Mouse (Mus musculus): ENCODE data around the gene Lrrc2. TPM values are rescaled to one million over a fixed set of nuclear protein-coding genes. Genes with fewer than 3 reads are reported as not detected.
A peak's percentile ranks its signal among the peaks of the same experiment; 100 is the strongest.

Lrrc2 gene
- total and polyA plus RNA-seq, 2 experiments from 2014 or later: 11.4 to 14.6 TPM

- Histone ChIP-seq H3K4me2 (ENCODE audit: low read depth, low read length) (no peak overlapping the region), H3K36me3 (replicated peaks; ENCODE audit: control insufficient read depth, insufficient read depth, low read length) (no peaks in the 10 kb centered on the region), H3K4me1 (ENCODE audit: control insufficient read depth, insufficient read depth) (peaks cover 11% of the 10 kb centered on the region), H3K27me3 (ENCODE audit: control insufficient read depth, insufficient read depth, low read length) (peaks cover 11% of the 10 kb centered on the region), H3K9ac (replicated peaks; ENCODE audit: low read depth, low read length) (no peak overlapping the region), H3K4me3 (ENCODE audit: low read depth, low read length) (no peak overlapping the region), H3K27ac (ENCODE audit: low read depth) (no peak overlapping the region), H3K9me3 (replicated peaks; ENCODE audit: control insufficient read depth, low read length) (no peaks in the 10 kb centered on the region)
- no peak for TF ChIP-seq CTCF (IDR thresholded peaks at IDR 0.05; ENCODE audit: low read depth)
- no peak for TF ChIP-seq EP300 (IDR thresholded peaks at IDR 0.05; ENCODE audit: low read depth)
- no peak for DNase-seq (ENCODE audit: low spot score)
- no peak for ATAC-seq (ENCODE audit: insufficient read depth, low read depth)
- whole genome bisulfite sequencing: 48% methylated on average over 8 of the region's 8 CpGs
Observed at GRCm38 (mm10) chr9:110948813-110949310, 2.5 kb upstream of the Lrrc2 start.

GRCm38 (mm10) chr9:110950109-110950508 lies 1.2 kb upstream of the Lrrc2 start:
- WGBS: 99% methylated on average over 3 of the region's 3 CpGs
- TF ChIP-seq CTCF (IDR thresholded peaks at IDR 0.05; ENCODE audit: low read depth) (no peak), EP300 (IDR thresholded peaks at IDR 0.05; ENCODE audit: low read depth) (no peak)
- H3K4me1 ChIP-seq (ENCODE audit: control insufficient read depth, insufficient read depth): peaks cover 11% of the 10 kb centered on the region

DNA sequence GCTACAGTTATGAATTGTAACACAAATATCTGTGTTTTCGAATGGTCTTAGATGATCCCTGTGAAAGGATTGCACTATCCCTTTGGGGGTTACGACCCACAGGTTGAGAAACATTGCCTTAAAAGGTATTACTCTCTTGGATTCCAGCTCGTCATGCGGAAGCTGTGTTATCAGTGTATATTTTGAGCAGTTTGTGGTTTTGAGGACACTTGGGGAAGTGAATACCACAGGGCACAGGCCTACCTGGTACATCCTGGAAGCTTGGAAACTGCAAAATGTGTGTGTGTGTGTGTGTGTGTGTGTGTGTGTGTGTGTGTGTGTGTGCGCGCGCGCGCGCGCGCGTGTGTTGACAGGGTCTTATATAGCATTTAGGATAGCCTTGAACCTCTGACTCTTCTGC lies 521 bp downstream of the Lrrc2 start:
- TF ChIP-seq EP300 (IDR thresholded peaks at IDR 0.05; ENCODE audit: low read depth) (no peak), CTCF (IDR thresholded peaks at IDR 0.05; ENCODE audit: low read depth) (no peak)
- no peaks in the 10 kb centered on the region for H3K36me3 ChIP-seq (replicated peaks; ENCODE audit: control insufficient read depth, insufficient read depth, low read length)
- H3K4me2 ChIP-seq (ENCODE audit: low read depth, low read length): no peak overlapping the region
- H3K9me3 ChIP-seq (replicated peaks; ENCODE audit: control insufficient read depth, low read length): no peaks in the 10 kb centered on the region
- 83% methylated on average over 13 of the region's 13 CpGs for WGBS
- DNase-seq (ENCODE audit: low spot score): no peak
- peaks cover 18% of the 10 kb centered on the region for H3K4me1 ChIP-seq (ENCODE audit: control insufficient read depth, insufficient read depth)
- no peaks in the 10 kb centered on the region for H3K27me3 ChIP-seq (ENCODE audit: control insufficient read depth, insufficient read depth, low read length)
- H3K9ac ChIP-seq (replicated peaks; ENCODE audit: low read depth, low read length): no peak overlapping the region
- no peak overlapping the region for H3K4me3 ChIP-seq (ENCODE audit: low read depth, low read length)
- H3K27ac ChIP-seq (ENCODE audit: low read depth): peak overlapping the region; percentile 86
- ATAC-seq (ENCODE audit: insufficient read depth, low read depth): no peak

More at GRCm38 (mm10) chr9:110950109-110950508, 1.2 kb upstream of the Lrrc2 start:
- Histone ChIP-seq H3K4me2 (ENCODE audit: low read depth, low read length) (no peak overlapping the region), H3K27ac (ENCODE audit: low read depth) (no peak overlapping the region), H3K4me3 (ENCODE audit: low read depth, low read length) (no peak overlapping the region), H3K36me3 (replicated peaks; ENCODE audit: control insufficient read depth, insufficient read depth, low read length) (no peaks in the 10 kb centered on the region), H3K27me3 (ENCODE audit: control insufficient read depth, insufficient read depth, low read length) (peaks cover 8% of the 10 kb centered on the region), H3K9me3 (replicated peaks; ENCODE audit: control insufficient read depth, low read length) (no peaks in the 10 kb centered on the region), H3K9ac (replicated peaks; ENCODE audit: low read depth, low read length) (no peak overlapping the region)
- DNase-seq (ENCODE audit: low spot score) (no peak), ATAC-seq (ENCODE audit: insufficient read depth, low read depth) (no peak)

DNA sequence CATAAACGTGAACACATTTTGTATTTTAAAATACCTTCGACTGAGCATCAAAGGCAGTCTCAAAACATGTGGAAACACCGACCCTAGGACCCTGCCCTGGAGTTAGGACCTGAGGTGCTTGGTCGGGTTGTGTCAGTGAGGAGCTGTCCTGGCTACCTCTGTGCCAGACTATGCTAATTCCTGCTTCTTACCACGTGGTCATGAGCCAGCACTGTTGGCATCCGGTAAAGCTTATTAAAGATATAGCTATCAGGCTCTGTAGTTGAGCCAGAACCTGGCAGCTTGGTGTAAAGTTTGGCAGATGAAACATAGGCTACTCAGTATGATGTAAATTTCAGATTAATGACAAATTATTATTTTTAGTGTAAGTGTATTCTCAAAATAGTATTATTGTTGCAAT lies 1.1 kb downstream of the Lrrc2 start:
- Histone ChIP-seq H3K27me3 (ENCODE audit: control insufficient read depth, insufficient read depth, low read length) (no peaks in the 10 kb centered on the region), H3K27ac (ENCODE audit: low read depth) (peak overlapping the region; percentile 86), H3K36me3 (replicated peaks; ENCODE audit: control insufficient read depth, insufficient read depth, low read length) (no peaks in the 10 kb centered on the region; the same call in 1 of the 2 replicates)

DNA sequence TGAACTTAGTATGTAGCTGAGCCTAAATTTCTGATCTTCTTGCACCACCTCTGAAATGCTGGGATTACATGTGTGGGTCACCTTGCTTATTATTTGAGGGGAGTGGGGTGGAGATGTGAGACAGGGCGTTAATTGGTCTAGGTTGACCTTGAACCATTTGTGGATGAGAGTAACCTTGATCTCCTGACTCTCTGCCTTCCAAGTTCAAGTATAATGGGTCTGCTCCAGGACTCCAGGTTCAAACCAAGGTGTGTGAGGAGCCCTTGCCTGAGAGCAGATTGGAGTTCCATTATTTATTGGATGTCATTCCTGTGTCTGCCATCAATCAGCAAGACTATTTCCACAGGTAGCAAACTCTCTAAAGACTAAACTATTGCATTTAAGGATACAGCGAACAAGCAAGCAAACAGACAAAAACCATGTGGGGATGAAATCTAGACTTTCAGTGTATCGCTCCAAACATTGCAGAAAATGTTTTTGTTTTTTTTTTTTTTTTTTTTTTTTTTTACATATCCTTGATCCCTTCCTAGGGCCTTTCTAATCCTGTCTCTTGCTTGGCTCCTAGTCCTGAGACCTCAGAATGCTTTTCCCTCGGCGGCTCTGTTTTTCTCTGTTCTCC lies 1.7 kb downstream of the Lrrc2 start:
- H3K4me1 ChIP-seq (ENCODE audit: control insufficient read depth, insufficient read depth): peaks cover 18% of the 10 kb centered on the region
- DNase-seq (ENCODE audit: low spot score): no peak
- ATAC-seq (ENCODE audit: insufficient read depth, low read depth): no peak
- H3K9me3 ChIP-seq (replicated peaks; ENCODE audit: control insufficient read depth, low read length): no peaks in the 10 kb centered on the region
- H3K4me2 ChIP-seq (ENCODE audit: low read depth, low read length): peak overlapping the region; percentile 91
- WGBS: 42% methylated on average over 5 of the region's 5 CpGs
- peak overlapping the region; percentile 41 for H3K9ac ChIP-seq (replicated peaks; ENCODE audit: low read depth, low read length)
- no peaks in the 10 kb centered on the region; the same call in 1 of the 2 replicates for H3K36me3 ChIP-seq (replicated peaks; ENCODE audit: control insufficient read depth, insufficient read depth, low read length)
- TF ChIP-seq EP300 (IDR thresholded peaks at IDR 0.05; ENCODE audit: low read depth) (no peak), CTCF (IDR thresholded peaks at IDR 0.05; ENCODE audit: low read depth) (no peak)
- no peaks in the 10 kb centered on the region for H3K27me3 ChIP-seq (ENCODE audit: control insufficient read depth, insufficient read depth, low read length)
- H3K4me3 ChIP-seq (ENCODE audit: low read depth, low read length): peak overlapping the region; percentile 53
- peak overlapping the region; percentile 86 for H3K27ac ChIP-seq (ENCODE audit: low read depth)

More for the DNA sequence above, 1.1 kb downstream of the Lrrc2 start:
- Histone ChIP-seq H3K9me3 (replicated peaks; ENCODE audit: control insufficient read depth, low read length) (no peaks in the 10 kb centered on the region), H3K9ac (replicated peaks; ENCODE audit: low read depth, low read length) (no peak overlapping the region), H3K4me2 (ENCODE audit: low read depth, low read length) (no peak overlapping the region), H3K4me3 (ENCODE audit: low read depth, low read length) (no peak overlapping the region), H3K4me1 (ENCODE audit: control insufficient read depth, insufficient read depth) (peaks cover 18% of the 10 kb centered on the region)
- WGBS: 29% methylated on average over 6 of the region's 6 CpGs
- ATAC-seq (ENCODE audit: insufficient read depth, low read depth): peak; percentile 58; the same call in 1 of the 2 replicates
- TF ChIP-seq EP300 (IDR thresholded peaks at IDR 0.05; ENCODE audit: low read depth): no peak
- TF ChIP-seq CTCF (IDR thresholded peaks at IDR 0.05; ENCODE audit: low read depth): no peak
- DNase-seq (ENCODE audit: low spot score): peak; percentile 68

All from heart, postnatal 0 days (tissue).